Mouse (Mus musculus): ENCODE measurements around the gene H2-Oa. TPM values are rescaled to one million over a fixed set of nuclear protein-coding genes. Genes with fewer than 3 reads are reported as not detected.
A peak's percentile ranks its signal among the peaks of the same experiment; 100 is the strongest.

The H2-Oa gene
- polyA plus RNA-seq, 1 experiment = not detected

DNA sequence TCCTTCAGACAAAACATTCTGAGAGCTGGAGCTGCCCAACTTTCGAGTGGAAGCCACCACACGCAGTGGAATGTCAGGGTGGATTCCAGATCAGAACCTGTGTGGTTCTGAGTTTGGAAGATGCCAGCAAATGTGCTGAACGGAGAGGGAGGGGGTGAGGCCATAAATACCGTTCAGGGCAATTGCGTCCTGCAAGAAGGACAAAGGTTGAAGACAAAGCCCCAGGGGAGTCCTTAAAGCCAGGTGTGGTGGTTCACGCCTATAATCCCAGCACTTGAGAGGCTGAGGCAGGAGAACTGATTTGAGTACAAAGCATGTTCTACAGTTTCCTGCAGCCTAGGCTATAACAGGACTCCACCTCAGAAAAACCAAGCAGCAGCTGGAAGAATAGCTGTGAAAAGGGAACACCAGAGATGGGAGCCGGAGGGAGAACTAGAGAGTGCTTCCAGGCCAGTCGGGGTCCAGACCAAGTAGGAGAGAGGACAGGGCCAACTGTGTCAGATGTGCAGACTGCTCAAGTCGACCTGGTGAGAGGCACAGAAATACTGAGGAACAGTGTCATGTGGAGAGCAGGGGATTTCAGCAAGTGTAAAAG, 34.8 kb downstream of the H2-Oa start:
- H3K4me1 ChIP-seq (ENCODE audit: control insufficient read depth, insufficient read depth, low read length) = peaks cover 10% of the 10 kb centered on the region
- no peak for TF ChIP-seq POLR2A (IDR thresholded peaks at IDR 0.05; ENCODE audit: low read depth, low read length)
- no peak for TF ChIP-seq CTCF (IDR thresholded peaks at IDR 0.05; ENCODE audit: borderline replicate concordance, insufficient read depth, low read length)
- no peak overlapping the region for H3K27ac ChIP-seq (ENCODE audit: insufficient read depth, low read length)
- H3K4me3 ChIP-seq (ENCODE audit: insufficient read depth, low read length) = no peak overlapping the region

- Histone ChIP-seq H3K27ac (ENCODE audit: insufficient read depth, low read length) (no peak overlapping the region), H3K4me3 (ENCODE audit: insufficient read depth, low read length) (no peak overlapping the region), H3K4me1 (ENCODE audit: control insufficient read depth, insufficient read depth, low read length) (peaks cover 10% of the 10 kb centered on the region)
- TF ChIP-seq CTCF (IDR thresholded peaks at IDR 0.05; ENCODE audit: borderline replicate concordance, insufficient read depth, low read length) (no peak), POLR2A (IDR thresholded peaks at IDR 0.05; ENCODE audit: low read depth, low read length) (no peak)
Observed at GRCm38 (mm10) chr17:34127475-34127874, 35.3 kb downstream of the H2-Oa start.

GRCm38 (mm10) chr17:34128264-34128937, 36.3 kb downstream of the H2-Oa start:
- no peak overlapping the region for H3K27ac ChIP-seq (ENCODE audit: insufficient read depth, low read length)
- no peak overlapping the region for H3K4me3 ChIP-seq (ENCODE audit: insufficient read depth, low read length)
- TF ChIP-seq CTCF (IDR thresholded peaks at IDR 0.05; ENCODE audit: borderline replicate concordance, insufficient read depth, low read length) (no peak), POLR2A (IDR thresholded peaks at IDR 0.05; ENCODE audit: low read depth, low read length) (0 out of 2 replicates have a peak, but pooled peaks have one; percentile 24)
- peaks cover 10% of the 10 kb centered on the region for H3K4me1 ChIP-seq (ENCODE audit: control insufficient read depth, insufficient read depth, low read length)

DNA sequence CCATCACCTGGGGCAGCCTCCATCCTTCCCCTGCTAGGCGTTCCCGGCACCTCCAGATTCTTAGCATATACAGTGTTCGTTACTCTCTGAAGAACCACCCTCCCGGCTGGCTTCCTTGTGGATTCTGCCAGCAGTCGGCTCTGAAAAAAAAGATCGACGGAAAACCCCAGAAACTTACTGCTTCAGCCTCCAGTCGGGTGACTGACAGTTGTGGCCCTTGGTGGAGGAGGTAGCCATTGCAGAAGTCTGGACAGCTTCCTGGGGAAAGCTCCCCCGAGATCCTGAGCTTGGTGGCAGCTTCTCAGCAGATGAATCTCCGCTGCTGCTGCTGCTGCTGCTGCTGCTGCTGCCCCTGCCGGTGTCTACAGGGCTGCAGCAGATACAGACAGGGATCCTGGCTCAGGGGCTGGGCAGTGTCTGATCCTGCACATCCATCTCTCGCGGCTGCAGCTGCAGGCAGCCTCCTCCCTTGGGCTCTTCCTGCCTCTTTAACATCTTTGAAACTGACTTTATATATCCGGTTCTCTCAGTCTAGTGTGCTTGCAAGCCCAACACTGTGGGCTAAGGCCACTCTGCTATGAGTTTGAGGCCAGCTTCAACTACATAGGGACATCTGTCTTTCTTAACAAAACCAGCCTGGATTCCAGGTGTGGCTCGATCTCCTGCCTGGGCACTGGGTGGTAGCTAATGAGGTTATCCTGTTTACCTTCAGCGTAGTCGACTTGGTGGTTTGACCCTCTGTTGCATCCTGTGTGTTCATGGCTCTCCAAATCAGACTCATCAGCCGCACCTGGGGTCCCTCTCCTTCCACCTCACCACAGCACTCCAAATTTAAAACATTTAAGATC, 37.0 kb downstream of the H2-Oa start:
- Histone ChIP-seq H3K27ac (ENCODE audit: insufficient read depth, low read length) (no peak overlapping the region), H3K4me1 (ENCODE audit: control insufficient read depth, insufficient read depth, low read length) (peaks cover 10% of the 10 kb centered on the region), H3K4me3 (ENCODE audit: insufficient read depth, low read length) (no peak overlapping the region)
- TF ChIP-seq POLR2A (IDR thresholded peaks at IDR 0.05; ENCODE audit: low read depth, low read length) (peak; percentile 38), CTCF (IDR thresholded peaks at IDR 0.05; ENCODE audit: borderline replicate concordance, insufficient read depth, low read length) (no peak)

DNA sequence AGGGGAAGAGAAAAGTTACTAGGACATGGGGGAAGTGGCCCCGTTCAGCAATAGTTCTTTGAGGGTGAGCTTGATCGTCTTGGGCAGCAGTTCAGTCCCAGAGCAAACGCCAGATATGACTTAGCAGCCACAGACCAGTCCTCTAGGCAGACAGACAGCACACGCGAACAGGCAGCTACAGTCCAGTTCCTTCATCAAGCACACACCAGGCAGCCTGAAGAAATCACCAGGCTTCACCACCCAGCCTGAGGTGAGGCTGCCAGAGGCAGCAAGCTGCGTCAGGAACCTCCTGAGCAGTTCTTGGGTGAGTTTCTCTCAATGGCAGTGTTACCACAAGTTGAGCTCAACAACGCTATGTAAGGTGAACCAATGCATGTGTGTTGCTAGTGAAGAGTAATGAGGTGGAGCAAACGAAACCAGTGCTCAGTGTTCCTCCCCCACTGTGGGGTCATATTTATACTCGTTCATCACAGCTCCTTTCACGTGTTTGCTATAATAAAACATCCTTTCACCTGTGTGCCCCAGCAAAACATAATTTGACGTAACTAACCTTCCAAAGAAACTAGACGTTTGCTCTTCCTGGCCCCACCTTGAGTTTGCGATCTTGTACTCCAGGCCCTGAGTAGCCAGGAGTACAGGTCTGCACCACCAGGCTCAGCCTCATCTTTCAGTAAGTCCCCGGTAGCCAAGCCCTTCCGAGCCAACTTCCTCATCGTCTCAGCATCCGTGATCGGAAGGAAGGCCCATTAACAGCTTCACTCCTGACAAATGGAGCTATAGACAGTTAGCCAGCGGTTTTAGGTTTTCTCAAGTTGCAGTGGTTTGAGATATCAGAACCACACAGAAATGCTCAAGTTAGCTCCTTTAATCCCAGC, 38.2 kb downstream of the H2-Oa start:
- H3K27ac ChIP-seq (ENCODE audit: insufficient read depth, low read length) = no peak overlapping the region
- H3K4me3 ChIP-seq (ENCODE audit: insufficient read depth, low read length) = no peak overlapping the region
- no peak for TF ChIP-seq CTCF (IDR thresholded peaks at IDR 0.05; ENCODE audit: borderline replicate concordance, insufficient read depth, low read length)
- TF ChIP-seq POLR2A (IDR thresholded peaks at IDR 0.05; ENCODE audit: low read depth, low read length) = peak; percentile 54; the same call in 1 of the 2 replicates
- peaks cover 6% of the 10 kb centered on the region for H3K4me1 ChIP-seq (ENCODE audit: control insufficient read depth, insufficient read depth, low read length)

- no peak overlapping the region for H3K4me3 ChIP-seq (ENCODE audit: insufficient read depth, low read length)
- peaks cover 6% of the 10 kb centered on the region for H3K4me1 ChIP-seq (ENCODE audit: control insufficient read depth, insufficient read depth, low read length)
- TF ChIP-seq POLR2A (IDR thresholded peaks at IDR 0.05; ENCODE audit: low read depth, low read length) (peak; percentile 52), CTCF (IDR thresholded peaks at IDR 0.05; ENCODE audit: borderline replicate concordance, insufficient read depth, low read length) (no peak)
- no peak overlapping the region for H3K27ac ChIP-seq (ENCODE audit: insufficient read depth, low read length)
Observed at GRCm38 (mm10) chr17:34131911-34132310, 39.8 kb downstream of the H2-Oa start.

GRCm38 (mm10) chr17:34133289-34133688, 41.1 kb downstream of the H2-Oa start:
- Histone ChIP-seq H3K4me1 (ENCODE audit: control insufficient read depth, insufficient read depth, low read length) (no peaks in the 10 kb centered on the region), H3K4me3 (ENCODE audit: insufficient read depth, low read length) (no peak overlapping the region), H3K27ac (ENCODE audit: insufficient read depth, low read length) (no peak overlapping the region)
- TF ChIP-seq CTCF (IDR thresholded peaks at IDR 0.05; ENCODE audit: borderline replicate concordance, insufficient read depth, low read length) = no peak
- TF ChIP-seq POLR2A (IDR thresholded peaks at IDR 0.05; ENCODE audit: low read depth, low read length) = peak; percentile 39; the same call in 1 of the 2 replicates

GRCm38 (mm10) chr17:34134451-34134850, 42.3 kb downstream of the H2-Oa start:
- no peak for TF ChIP-seq POLR2A (IDR thresholded peaks at IDR 0.05; ENCODE audit: low read depth, low read length)
- 0 out of 2 replicates have a peak, but pooled peaks cover 2% of the 10 kb centered on the region for H3K4me1 ChIP-seq (ENCODE audit: control insufficient read depth, insufficient read depth, low read length)
- H3K27ac ChIP-seq (ENCODE audit: insufficient read depth, low read length) = no peak overlapping the region
- H3K4me3 ChIP-seq (ENCODE audit: insufficient read depth, low read length) = no peak overlapping the region
